Mouse (Mus musculus) intestine, postnatal 0 days (tissue): ENCODE measurements around the gene Ikbke. TPM values are rescaled to one million over a fixed set of nuclear protein-coding genes. Genes with fewer than 3 reads are reported as not detected.

Experiments
- ATAC-seq: fragments of 200-750 bp; cut with Nextera tagmentation; 2 replicates; pipeline ENCODE4 v1.8.0; 2017; ENCODE audit warnings: mild to moderate bottlenecking, moderate TSS enrichment, moderate library complexity
- H3K27ac ChIP-seq: fragments of 300-500 bp; sonication (generic); 2 replicates; pipeline ENCODE4 v1.5.1; 2014; ENCODE audit warnings: mild to moderate bottlenecking, low read depth, low read length, moderate library complexity
- H3K27me3 ChIP-seq: fragments of 300-500 bp; sonication (generic); replicated peaks from 2 replicates; pipeline ENCODE4 v1.6.1; 2014; ENCODE audit warnings: low read length, mixed read lengths; ENCODE audit not compliant: control insufficient read depth, insufficient read depth
- H3K36me3 ChIP-seq: fragments of 300-500 bp; sonication (generic); 2 replicates; pipeline ENCODE4 v1.6.1; 2014; ENCODE audit warnings: mild to moderate bottlenecking, moderate library complexity; ENCODE audit not compliant: control insufficient read depth, insufficient read depth
- H3K4me1 ChIP-seq: fragments of 300-500 bp; sonication (generic); replicated peaks from 2 replicates; pipeline ENCODE4 v1.6.1; 2014; ENCODE audit warnings: antibody characterized with exemption, low read length, mixed read lengths; ENCODE audit not compliant: control insufficient read depth, insufficient read depth
- H3K4me2 ChIP-seq: fragments of 300-500 bp; sonication (generic); replicated peaks from 2 replicates; pipeline ENCODE4 v1.6.1; 2014; ENCODE audit warnings: low read depth, mild to moderate bottlenecking, moderate library complexity
- H3K4me3 ChIP-seq: fragments of 300-500 bp; sonication (generic); 2 replicates; pipeline ENCODE4 v1.5.1; 2014; ENCODE audit warnings: low read depth, low read length
- H3K9ac ChIP-seq: fragments of 300-500 bp; sonication (generic); 2 replicates; pipeline ENCODE4 v1.6.1; 2014; ENCODE audit warnings: mild to moderate bottlenecking, low read depth, low read length
- H3K9me3 ChIP-seq: fragments of 300-500 bp; sonication (generic); 2 replicates; pipeline ENCODE4 v1.6.1; 2016; ENCODE audit warnings: mixed run types; ENCODE audit not compliant: control insufficient read depth
- CTCF ChIP-seq: sonication (generic); IDR thresholded peaks from 2 replicates; pipeline ENCODE4 v1.5.1; 2016; ENCODE audit warnings: low read depth, mild to moderate bottlenecking, control low read depth, antibody characterized with exemption, moderate library complexity
- WGBS: fragments of 180-500 bp; shearing (Covaris S2); extraction: QIAGEN DNeasy Blood & Tissue Kit; methylation state at CpG from one replicate; pipeline ENCODE4 v1.1.7; 2014; 5-methylcytosine and 5-hydroxymethylcytosine counted together
- polyA plus RNA-seq: library from polyadenylated mRNA; unstranded; fragments of >200 nt; fragmentation: Nextera tagmentation; extraction: Ambion mirVana; gene quantifications from 2 replicates; pipeline ENCODE4 v1.2.1, GENCODE M21; 2015

Gene Ikbke
- polyA plus RNA-seq, 1 experiment from 2014 or later = 8.3 TPM

DNA sequence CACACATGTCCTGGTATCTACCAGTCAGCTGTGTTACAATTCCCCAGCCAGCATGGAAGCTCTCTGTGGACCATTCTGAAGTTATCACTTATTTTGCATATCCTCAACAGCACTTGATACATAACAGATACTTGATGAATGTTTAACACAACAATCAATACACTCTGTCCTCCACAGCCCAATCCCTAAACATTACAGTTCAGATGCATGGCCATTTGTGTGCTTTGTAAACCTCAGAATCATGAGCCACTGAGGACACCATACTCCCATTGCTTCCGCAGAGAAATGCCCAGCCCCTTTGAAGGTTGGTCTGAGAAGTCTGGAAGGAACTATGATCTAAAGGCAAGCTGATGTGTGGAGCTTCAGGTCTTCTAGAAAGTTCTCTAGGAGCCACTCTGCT lies 67.8 kb downstream of the Ikbke start:
- Histone ChIP-seq H3K9ac (no peak overlapping the region), H3K9me3 (no peaks in the 10 kb centered on the region), H3K27me3 (no peaks in the 10 kb centered on the region), H3K27ac (no peak overlapping the region), H3K4me2 (no peak overlapping the region), H3K4me1 (no peaks in the 10 kb centered on the region), H3K36me3 (no peaks in the 10 kb centered on the region), H3K4me3 (no peak overlapping the region)
- no peak for ATAC-seq
- TF ChIP-seq CTCF = no peak
- WGBS = 82% methylated on average over 1 of the region's 1 CpGs

DNA sequence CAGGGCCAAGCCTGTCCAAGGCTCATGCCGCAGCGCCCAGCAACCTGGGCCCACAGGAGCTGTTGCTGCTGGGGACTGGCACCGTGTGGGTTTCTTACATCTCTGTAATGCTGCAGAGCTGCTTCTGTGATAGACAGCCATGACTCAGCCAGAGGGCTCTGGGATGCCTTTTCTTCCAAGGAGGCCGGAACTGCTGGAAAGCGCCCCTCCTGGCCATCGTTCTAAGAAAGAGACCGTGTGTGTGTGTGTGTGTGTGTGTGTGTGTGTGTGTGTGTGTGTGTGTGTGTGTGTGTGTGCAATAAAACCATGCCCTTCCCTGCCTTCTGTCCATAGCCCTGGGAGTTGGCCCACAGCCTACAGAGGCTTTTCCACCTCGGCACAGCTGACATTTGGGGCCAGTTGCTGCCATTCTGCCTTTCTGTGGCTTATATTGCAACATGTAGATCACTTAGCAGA lies 69.4 kb downstream of the Ikbke start:
- TF ChIP-seq CTCF = no peak
- H3K4me1 ChIP-seq = no peaks in the 10 kb centered on the region
- H3K9me3 ChIP-seq = no peaks in the 10 kb centered on the region
- no peak overlapping the region for H3K9ac ChIP-seq
- H3K27ac ChIP-seq = no peak overlapping the region
- 63% methylated on average over 8 of the region's 8 CpGs for WGBS
- H3K36me3 ChIP-seq = no peaks in the 10 kb centered on the region
- no peak overlapping the region for H3K4me2 ChIP-seq
- no peak overlapping the region for H3K4me3 ChIP-seq
- H3K27me3 ChIP-seq = no peaks in the 10 kb centered on the region
- no peak for ATAC-seq

DNA sequence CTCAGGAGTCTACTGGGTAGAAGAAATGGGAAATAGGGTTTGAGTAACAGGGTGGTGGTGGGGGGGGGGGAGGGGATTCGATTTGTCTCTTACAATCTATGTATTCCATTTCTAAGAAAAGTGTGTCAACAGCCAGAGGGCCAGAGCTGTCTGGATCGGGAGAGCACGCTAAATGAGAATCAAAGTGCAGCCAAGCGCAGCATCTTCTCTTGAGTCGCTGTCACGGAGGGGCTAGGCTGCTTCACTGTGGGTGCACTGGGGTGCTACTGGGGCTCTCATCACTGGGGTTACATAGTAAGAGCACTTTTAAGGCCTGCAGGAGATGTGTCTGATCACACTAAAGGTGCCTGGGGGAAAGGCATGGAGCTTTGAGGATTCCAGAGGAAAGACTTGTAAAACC lies 70.6 kb downstream of the Ikbke start:
- no peak overlapping the region for H3K9ac ChIP-seq
- no peaks in the 10 kb centered on the region for H3K4me1 ChIP-seq
- no peaks in the 10 kb centered on the region for H3K9me3 ChIP-seq
- no peak for ATAC-seq
- H3K4me2 ChIP-seq = no peak overlapping the region
- no peaks in the 10 kb centered on the region for H3K36me3 ChIP-seq
- TF ChIP-seq CTCF = no peak
- H3K4me3 ChIP-seq = no peak overlapping the region
- no peaks in the 10 kb centered on the region for H3K27me3 ChIP-seq
- 93% methylated on average over 6 of the region's 6 CpGs for WGBS
- H3K27ac ChIP-seq = no peak overlapping the region

DNA sequence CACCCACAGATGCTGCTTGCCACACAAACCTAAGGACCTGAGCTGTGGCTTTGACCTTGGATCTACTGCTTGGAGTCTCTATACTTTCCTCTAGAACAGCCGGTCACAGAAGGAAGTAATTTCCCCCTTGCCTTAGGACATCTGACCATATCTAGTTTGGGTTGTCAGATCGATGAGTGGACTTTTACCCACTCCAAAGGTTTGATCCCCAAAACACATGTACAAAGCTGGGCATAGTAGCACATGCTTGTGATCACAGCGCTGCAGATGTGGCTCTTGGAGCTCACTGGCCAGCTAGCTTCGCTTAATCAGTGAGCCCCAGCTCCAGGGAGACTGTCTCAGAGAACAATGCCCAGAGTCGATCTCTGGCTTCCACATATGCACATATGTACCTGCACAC lies 71.3 kb downstream of the Ikbke start:
- ATAC-seq = no peak
- WGBS = 75% methylated on average over 5 of the region's 5 CpGs
- no peak overlapping the region for H3K27ac ChIP-seq
- no peaks in the 10 kb centered on the region for H3K4me1 ChIP-seq
- no peaks in the 10 kb centered on the region for H3K27me3 ChIP-seq
- H3K4me3 ChIP-seq = no peak overlapping the region
- H3K9ac ChIP-seq = no peak overlapping the region
- no peaks in the 10 kb centered on the region for H3K36me3 ChIP-seq
- no peak overlapping the region for H3K4me2 ChIP-seq
- TF ChIP-seq CTCF = no peak
- H3K9me3 ChIP-seq = no peaks in the 10 kb centered on the region

DNA sequence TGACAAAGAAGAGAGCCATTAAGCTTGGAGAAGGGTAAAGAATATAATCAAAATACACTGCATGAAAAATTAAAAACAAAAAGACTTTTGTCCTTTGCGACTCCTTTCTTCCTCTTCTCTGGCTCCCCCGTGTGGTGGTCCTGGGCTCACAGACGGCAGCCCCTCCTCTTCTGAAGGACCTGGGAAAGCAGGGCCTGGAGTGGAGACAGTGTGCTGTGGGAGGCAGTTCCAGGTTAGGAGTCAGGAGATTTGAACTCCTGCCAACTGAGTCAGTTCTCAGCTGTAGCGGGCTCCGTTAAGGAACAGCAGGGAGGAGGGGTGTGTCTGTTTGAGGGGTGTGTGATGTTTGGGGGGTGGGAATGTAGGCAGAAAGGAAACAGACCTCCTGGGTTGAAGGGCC lies 71.9 kb downstream of the Ikbke start:
- no peak overlapping the region for H3K4me2 ChIP-seq
- no peaks in the 10 kb centered on the region for H3K36me3 ChIP-seq
- no peaks in the 10 kb centered on the region for H3K4me1 ChIP-seq
- H3K9me3 ChIP-seq = no peaks in the 10 kb centered on the region
- peak; percentile 81 for TF ChIP-seq CTCF
- no peak overlapping the region for H3K9ac ChIP-seq
- WGBS = 2% methylated on average over 5 of the region's 5 CpGs
- H3K4me3 ChIP-seq = no peak overlapping the region
- H3K27me3 ChIP-seq = no peaks in the 10 kb centered on the region
- H3K27ac ChIP-seq = no peak overlapping the region
- ATAC-seq = peak; percentile 26; the same call in 1 of the 2 replicates

DNA sequence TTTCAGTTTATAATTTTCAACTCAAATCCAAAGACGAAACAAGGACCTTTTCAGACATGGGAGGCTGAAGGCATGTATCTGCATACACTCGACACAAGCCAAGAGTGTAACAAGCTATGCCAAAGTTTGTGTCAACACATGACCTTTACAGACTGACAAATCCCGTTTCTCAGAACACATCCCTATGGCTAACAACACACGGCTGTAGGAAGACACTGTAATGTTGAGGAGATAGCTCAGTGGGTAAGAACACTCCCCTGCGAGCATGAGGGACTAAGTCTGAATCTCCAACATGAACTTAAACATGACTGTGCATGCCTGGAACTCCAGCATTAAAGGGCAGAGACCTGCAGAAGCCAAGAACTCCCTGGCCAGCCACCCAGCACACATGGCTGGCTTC lies 73.1 kb downstream of the Ikbke start:
- H3K4me1 ChIP-seq = no peaks in the 10 kb centered on the region
- TF ChIP-seq CTCF = no peak
- H3K27me3 ChIP-seq = no peaks in the 10 kb centered on the region
- no peak overlapping the region for H3K4me3 ChIP-seq
- no peaks in the 10 kb centered on the region for H3K36me3 ChIP-seq
- ATAC-seq = no peak
- no peak overlapping the region for H3K9ac ChIP-seq
- H3K9me3 ChIP-seq = no peaks in the 10 kb centered on the region
- 79% methylated on average over 5 of the region's 5 CpGs for WGBS
- H3K27ac ChIP-seq = no peak overlapping the region
- no peak overlapping the region for H3K4me2 ChIP-seq

DNA sequence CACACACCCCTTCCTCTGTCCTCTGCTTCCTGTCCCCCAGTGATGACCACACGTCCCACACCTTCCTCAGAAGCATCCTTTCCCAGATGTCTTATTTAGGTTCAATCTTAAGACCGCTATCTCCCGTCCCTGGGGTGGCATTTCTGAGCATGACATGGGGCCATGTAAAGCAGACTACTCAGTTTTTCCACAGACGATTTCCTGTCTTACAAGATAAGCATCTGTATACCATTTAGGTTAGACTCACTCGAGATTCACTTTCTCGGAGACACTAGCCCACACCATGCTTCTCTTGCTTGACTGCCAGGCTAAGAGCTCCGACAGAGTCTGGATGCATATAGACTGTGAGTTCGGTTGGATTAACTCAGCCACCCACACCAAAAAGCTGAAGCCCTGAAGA lies 74.9 kb downstream of the Ikbke start:
- Histone ChIP-seq H3K27ac (no peak overlapping the region), H3K4me3 (no peak overlapping the region), H3K36me3 (no peaks in the 10 kb centered on the region), H3K4me2 (no peak overlapping the region), H3K9ac (no peak overlapping the region), H3K4me1 (no peaks in the 10 kb centered on the region), H3K27me3 (no peaks in the 10 kb centered on the region), H3K9me3 (no peaks in the 10 kb centered on the region)
- TF ChIP-seq CTCF = no peak
- no peak for ATAC-seq
- WGBS = 74% methylated on average over 8 of the region's 8 CpGs

Other genes with a start within 250 kb of the Ikbke start
- 34.9 and 35.9 TPM in 2 replicates for gene Mapkapk2, start 181.8 kb downstream of the Ikbke start, polyA plus RNA-seq
- gene Dyrk3, start 141.3 kb downstream of the Ikbke start, polyA plus RNA-seq = 0.54 and 0.80 TPM in 2 replicates
- gene Eif2d, start 126.4 kb downstream of the Ikbke start, polyA plus RNA-seq = 26.4 and 27.1 TPM in 2 replicates
- 5.8 and 6.4 TPM in 2 replicates for gene Rassf5, start 34.3 kb downstream of the Ikbke start, polyA plus RNA-seq
- 3.1 and 5.4 TPM in 2 replicates for gene Srgap2, start 247.7 kb upstream of the Ikbke start, polyA plus RNA-seq
- 0.86 and 1.1 TPM in 2 replicates for gene Fam72a, start 248.3 kb upstream of the Ikbke start, polyA plus RNA-seq